ENCODE assay signal across 8 mouse cellular contexts in the genomic region with DNA sequence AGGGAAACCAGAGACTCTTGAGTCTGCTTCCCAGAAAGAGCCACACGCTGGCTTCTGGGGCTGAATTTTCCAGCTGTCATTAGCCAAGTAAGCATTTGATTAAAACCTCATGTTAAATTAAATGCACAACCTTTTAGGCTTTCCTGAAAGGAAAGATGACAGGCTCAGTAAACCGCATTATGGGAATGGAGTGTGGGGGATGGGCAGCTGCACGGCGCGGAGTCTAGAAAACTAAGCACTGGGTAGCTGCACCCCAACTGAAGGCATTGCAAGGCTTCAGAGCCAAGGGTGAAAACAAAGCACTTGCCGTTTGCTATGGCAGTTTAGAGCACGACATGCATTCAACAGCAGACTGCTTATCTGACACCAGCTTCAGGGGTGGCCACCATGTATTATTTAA. TPM values are rescaled to one million over a fixed set of nuclear protein-coding genes. Genes with fewer than 3 reads are reported as not detected.
DNase-seq lines count a peak whose midpoint lies in the region; ATAC-seq and TF ChIP-seq lines count a peak whose summit lies in the region.

No protein-coding gene starts in this region.

- peak overlapping the region; percentile 91 for H3K9ac ChIP-seq in heart, embryonic 11.5 days (ENCODE audit: low read depth, low read length)
- peak overlapping the region; percentile 57; the same call in 1 of the 2 replicates for H3K9ac ChIP-seq in heart, postnatal 0 days (replicated peaks; ENCODE audit: low read depth, low read length)
- H3K9ac ChIP-seq in midbrain, embryonic 11.5 days (ENCODE audit: low read length): peak overlapping the region; percentile 73

- TF ChIP-seq POLR2A in cortical plate, adult 2 months (IDR thresholded peaks at IDR 0.05; ENCODE audit: extremely low read depth, insufficient read depth, low read length): no peak

- no peak for TF ChIP-seq EP300 in heart, postnatal 0 days (IDR thresholded peaks at IDR 0.05; ENCODE audit: low read depth)

- no peak for TF ChIP-seq CTCF in cortical plate, adult 2 months (IDR thresholded peaks at IDR 0.05; ENCODE audit: extremely low read depth, insufficient read depth, low read length)
- no peak for TF ChIP-seq CTCF in heart, postnatal 0 days (IDR thresholded peaks at IDR 0.05; ENCODE audit: low read depth)

- H3K4me2 ChIP-seq in heart, embryonic 11.5 days: peak overlapping the region; percentile 90
- peak overlapping the region; percentile 77 for H3K4me2 ChIP-seq in heart, postnatal 0 days (ENCODE audit: low read depth, low read length)
- peak overlapping the region; percentile 93 for H3K4me2 ChIP-seq in midbrain, embryonic 11.5 days

- no peak for ATAC-seq in heart, embryonic 11.5 days (replicated peaks; ENCODE audit: insufficient number of reproducible peaks, low FRiP score, low TSS enrichment)
- no peak for ATAC-seq in heart, postnatal 0 days (ENCODE audit: insufficient read depth, low read depth)
- no peak for ATAC-seq in midbrain, embryonic 11.5 days (ENCODE audit: low FRiP score)
- ATAC-seq in frontal cortex, adult (ENCODE audit: low TSS enrichment): no peak
- no peak for ATAC-seq in cerebellum, adult (ENCODE audit: insufficient number of reproducible peaks, low FRiP score, low TSS enrichment)

- H3K27ac ChIP-seq in heart, embryonic 11.5 days (ENCODE audit: low read depth, low read length): no peak overlapping the region
- no peak overlapping the region for H3K27ac ChIP-seq in cortical plate, adult 2 months (ENCODE audit: insufficient read depth, low read length)
- no peak overlapping the region for H3K27ac ChIP-seq in heart, postnatal 0 days (ENCODE audit: low read depth)
- no peak overlapping the region for H3K27ac ChIP-seq in midbrain, embryonic 11.5 days (ENCODE audit: low read depth, low read length)

- 13% methylated on average over 7 of the region's 7 CpGs for WGBS in heart, embryonic 11.5 days (ENCODE audit: insufficient replicate concordance)
- WGBS in heart, postnatal 0 days: 18% methylated on average over 7 of the region's 7 CpGs
- WGBS in midbrain, embryonic 11.5 days: 18% methylated on average over 7 of the region's 7 CpGs

- H3K27me3 ChIP-seq in heart, embryonic 11.5 days (ENCODE audit: control insufficient read depth, insufficient read depth, low read length): no peaks in the 10 kb centered on the region
- no peaks in the 10 kb centered on the region for H3K27me3 ChIP-seq in heart, postnatal 0 days (ENCODE audit: control insufficient read depth, insufficient read depth, low read length)
- H3K27me3 ChIP-seq in midbrain, embryonic 11.5 days (ENCODE audit: control insufficient read depth, insufficient read depth, low read length): no peaks in the 10 kb centered on the region

- DNase-seq in heart, adult 8-10 months (ENCODE audit: low spot score): no peak
- no peak for DNase-seq in heart, postnatal 0 days (ENCODE audit: low spot score)
- DNase-seq in midbrain, embryonic 11.5 days (ENCODE audit: low spot score, missing footprints): peak; percentile 89
- no peak for DNase-seq in layer of hippocampus, adult 8-10 months (ENCODE audit: low spot score in 2 of 2)

- H3K4me3 ChIP-seq in heart, embryonic 11.5 days (ENCODE audit: low read depth, low read length): peak overlapping the region; percentile 89
- peak overlapping the region; percentile 36 for H3K4me3 ChIP-seq in cortical plate, adult 2 months (ENCODE audit: insufficient read depth, low read length)
- peak overlapping the region; percentile 58 for H3K4me3 ChIP-seq in heart, postnatal 0 days (ENCODE audit: low read depth, low read length)
- H3K4me3 ChIP-seq in midbrain, embryonic 11.5 days (ENCODE audit: low read depth, low read length): peak overlapping the region; percentile 67

- no peaks in the 10 kb centered on the region for H3K36me3 ChIP-seq in heart, embryonic 11.5 days (ENCODE audit: control insufficient read depth, insufficient read depth, low read length)
- no peaks in the 10 kb centered on the region for H3K36me3 ChIP-seq in heart, postnatal 0 days (replicated peaks; ENCODE audit: control insufficient read depth, insufficient read depth, low read length)
- H3K36me3 ChIP-seq in midbrain, embryonic 11.5 days (ENCODE audit: control insufficient read depth, insufficient read depth, low read length): no peaks in the 10 kb centered on the region

- no peaks in the 10 kb centered on the region for H3K9me3 ChIP-seq in heart, embryonic 11.5 days (replicated peaks; ENCODE audit: control insufficient read depth, low read length)
- H3K9me3 ChIP-seq in heart, postnatal 0 days (replicated peaks; ENCODE audit: control insufficient read depth, low read length): no peaks in the 10 kb centered on the region
- H3K9me3 ChIP-seq in midbrain, embryonic 11.5 days (ENCODE audit: control insufficient read depth, low read length): no peaks in the 10 kb centered on the region

- peaks cover 31% of the 10 kb centered on the region for H3K4me1 ChIP-seq in heart, embryonic 11.5 days (ENCODE audit: control insufficient read depth, insufficient read depth, low read length)
- H3K4me1 ChIP-seq in cortical plate, adult 2 months (ENCODE audit: control insufficient read depth, insufficient read depth, low read length): no peaks in the 10 kb centered on the region; the same call in 1 of the 2 replicates
- peaks cover 33% of the 10 kb centered on the region for H3K4me1 ChIP-seq in heart, postnatal 0 days (ENCODE audit: control insufficient read depth, insufficient read depth)
- H3K4me1 ChIP-seq in midbrain, embryonic 11.5 days (ENCODE audit: control insufficient read depth, insufficient read depth, low read length): peaks cover 15% of the 10 kb centered on the region

RNA-seq across cellular contexts. Expression of a gene that starts 2.1 kb away (rescaled TPM):
- polyA plus RNA-seq in heart, embryonic 11.5 days (2014; fragmentation: Nextera tagmentation; extraction: Ambion mirVana): 15.6 and 20.6 TPM in 2 replicates
- 10 to 100 TPM; 22.9 to 27.5 (median 24.8) TPM for total RNA-seq in heart, adult 8-10 months (2022)
- polyA plus RNA-seq in cortical plate, adult 2 months (2012; rRNA removed): 10.8 and 11.9 TPM in 2 replicates
- 45.9 and 53.4 TPM in 2 replicates for total RNA-seq in heart, postnatal 0 days (2014; rRNA removed; ENCODE audit: low replicate concordance)
- polyA plus RNA-seq in heart, postnatal 0 days (2015; fragmentation: Nextera tagmentation; extraction: Ambion mirVana): 12.3 and 12.6 TPM in 2 replicates
- 9.6 and 12.1 TPM in 2 replicates for polyA plus RNA-seq in midbrain, embryonic 11.5 days (2014; fragmentation: Nextera tagmentation; extraction: Ambion mirVana)
- total RNA-seq in layer of hippocampus, adult 8-10 months (2022): 10 to 100 TPM in 2 of 4 experiments, 1 to 10 TPM in 2; 8.8 to 10.6 (median 10.1) TPM

Comparison
In these comparisons a context has a peak if more than half of its experiments do, and no peak if none do; other contexts are left out.
1. H3K4me3 ChIP-seq: peak in every context shown above with its lines; median percentile 89 in heart, embryonic 11.5 days; 67 in midbrain, embryonic 11.5 days; 58 in heart, postnatal 0 days; 36 in cortical plate, adult 2 months.